Mouse (Mus musculus): ENCODE data around the gene Lgalsl. TPM values are rescaled to one million over a fixed set of nuclear protein-coding genes. Genes with fewer than 3 reads are reported as not detected.

Gene Lgalsl
- total RNA-seq (2014; fragmentation: Nextera tagmentation) (5.6 and 13.5 TPM in 2 replicates), total RNA-seq (2017) (1.4 and 3.9 TPM in 2 replicates)

DNA sequence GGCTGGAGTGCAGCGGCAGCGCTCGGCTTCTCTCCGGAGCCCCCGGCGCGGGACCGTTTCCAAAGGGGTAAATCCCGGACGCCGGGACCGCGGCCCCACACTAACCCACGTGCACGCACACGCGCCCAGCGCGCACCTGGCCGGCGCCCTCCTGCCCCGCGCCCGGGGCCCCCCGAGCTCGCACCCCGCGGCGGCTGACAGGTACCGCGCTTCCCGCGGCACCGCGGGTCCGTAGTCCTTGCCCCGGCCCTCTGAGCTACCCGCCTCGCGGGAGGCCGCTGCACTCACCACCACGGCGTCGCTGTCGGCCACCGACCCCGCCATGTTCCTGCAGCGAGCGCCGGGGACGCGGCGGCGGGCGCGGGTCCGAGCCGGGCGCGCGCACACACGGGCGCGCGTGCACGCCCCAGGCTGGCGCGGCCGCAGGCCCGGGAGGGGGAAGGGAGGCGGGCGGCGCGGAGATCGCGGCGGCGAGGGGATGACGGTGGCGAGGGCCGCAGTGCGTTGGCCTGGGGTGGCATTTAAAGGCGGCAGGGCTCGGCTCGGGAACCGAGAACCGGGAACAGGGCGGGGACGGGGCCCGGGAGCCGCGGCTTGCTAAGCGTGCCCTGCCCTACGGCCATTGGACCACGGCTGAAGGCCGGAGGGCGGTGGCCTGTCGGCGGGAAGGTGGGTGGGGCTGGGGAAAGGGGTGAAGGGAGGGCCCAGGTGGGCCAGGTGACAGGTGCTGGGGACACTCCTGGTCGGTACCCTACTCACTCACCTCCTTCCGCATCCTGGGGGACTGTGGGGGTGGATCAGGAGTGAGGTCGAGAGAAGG, at the start of gene Lgalsl:
TSS of gene Lgalsl (minus strand) at position 371 of the 820 bp plus-strand sequence.
- ATAC-seq (replicated peaks; ENCODE audit: low FRiP score, low TSS enrichment, poor library complexity, severe bottlenecking) = peak; percentile 71

- no peak for ATAC-seq (replicated peaks; ENCODE audit: low FRiP score, low TSS enrichment, poor library complexity, severe bottlenecking)
Observed at GRCm38 (mm10) chr11:20878644-20879043, 47.8 kb upstream of the Lgalsl start.

GRCm38 (mm10) chr11:20877578-20878096, 46.8 kb upstream of the Lgalsl start:
- ATAC-seq (replicated peaks; ENCODE audit: low FRiP score, low TSS enrichment, poor library complexity, severe bottlenecking) = no peak

DNA sequence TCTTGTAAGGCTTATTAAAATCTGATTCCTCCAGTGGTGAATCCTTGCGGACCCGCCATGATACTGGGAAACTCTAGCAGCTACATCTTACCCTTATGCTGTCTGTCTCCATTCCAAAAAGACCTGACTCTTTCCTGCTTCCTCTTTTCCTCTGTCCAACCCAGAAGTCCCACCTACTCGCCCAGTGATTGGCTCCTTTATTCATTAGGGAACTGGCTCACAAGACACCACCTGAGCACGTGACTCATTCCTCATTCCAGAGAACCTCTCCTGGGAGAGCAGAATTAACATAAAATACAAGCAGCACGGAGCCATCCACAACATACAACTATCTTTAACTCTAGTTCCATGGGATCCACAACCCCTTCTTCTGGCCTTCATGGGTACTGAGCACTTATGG, 42.5 kb upstream of the Lgalsl start:
- ATAC-seq (replicated peaks; ENCODE audit: low FRiP score, low TSS enrichment, poor library complexity, severe bottlenecking) = no peak

GRCm38 (mm10) chr11:20872911-20873310, 42.1 kb upstream of the Lgalsl start:
- ATAC-seq (replicated peaks; ENCODE audit: low FRiP score, low TSS enrichment, poor library complexity, severe bottlenecking) = no peak

- no peak for ATAC-seq (replicated peaks; ENCODE audit: low FRiP score, low TSS enrichment, poor library complexity, severe bottlenecking)
Observed at GRCm38 (mm10) chr11:20872444-20872843, 41.6 kb upstream of the Lgalsl start.

- ATAC-seq (replicated peaks; ENCODE audit: low FRiP score, low TSS enrichment, poor library complexity, severe bottlenecking) = no peak
Observed at GRCm38 (mm10) chr11:20869927-20870326, 39.1 kb upstream of the Lgalsl start.

GRCm38 (mm10) chr11:20865450-20865849, 34.6 kb upstream of the Lgalsl start:
- no peak for ATAC-seq (replicated peaks; ENCODE audit: low FRiP score, low TSS enrichment, poor library complexity, severe bottlenecking)

GRCm38 (mm10) chr11:20864647-20865046, 33.8 kb upstream of the Lgalsl start:
- no peak for ATAC-seq (replicated peaks; ENCODE audit: low FRiP score, low TSS enrichment, poor library complexity, severe bottlenecking)

GRCm38 (mm10) chr11:20862101-20862500, 31.2 kb upstream of the Lgalsl start:
- no peak for ATAC-seq (replicated peaks; ENCODE audit: low FRiP score, low TSS enrichment, poor library complexity, severe bottlenecking)

DNA sequence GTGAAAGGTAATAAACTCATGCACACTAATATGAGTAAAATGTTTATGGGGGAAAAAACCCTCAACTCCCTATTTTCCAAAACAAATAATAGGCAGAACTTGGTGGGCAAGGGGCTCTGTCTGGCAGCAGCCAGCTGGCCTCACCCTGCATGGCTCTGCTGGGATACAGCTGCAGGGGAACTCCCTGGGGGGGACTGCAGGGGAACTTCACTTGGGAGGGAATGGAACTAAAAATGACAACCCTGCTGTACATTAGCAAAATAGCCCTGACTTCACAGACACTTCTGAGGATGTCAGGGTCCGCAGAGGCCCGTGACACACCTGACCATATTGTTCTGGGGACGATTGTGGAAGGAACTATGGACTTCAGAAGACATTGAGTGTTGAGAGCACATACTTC, 29.5 kb upstream of the Lgalsl start:
- no peak for ATAC-seq (replicated peaks; ENCODE audit: low FRiP score, low TSS enrichment, poor library complexity, severe bottlenecking)

DNA sequence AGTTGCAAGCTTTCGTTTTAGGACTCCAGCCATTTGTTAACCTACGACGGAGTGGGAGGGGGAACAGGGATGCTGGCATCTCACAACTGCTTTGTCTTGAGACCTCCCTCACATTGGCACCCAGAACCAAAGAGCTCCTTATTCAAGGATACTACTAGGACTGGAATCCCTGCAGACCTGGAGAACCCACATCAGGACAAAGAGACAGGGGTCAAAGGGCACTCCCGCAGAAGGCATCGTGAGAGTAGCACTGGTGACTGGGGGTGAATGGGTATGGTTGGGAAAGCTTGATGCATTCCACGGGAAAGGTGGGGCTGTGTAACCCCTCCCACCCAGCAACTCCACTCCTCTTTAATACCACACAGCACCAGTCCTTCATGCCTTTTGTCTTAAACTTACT, 29.0 kb upstream of the Lgalsl start:
- ATAC-seq (replicated peaks; ENCODE audit: low FRiP score, low TSS enrichment, poor library complexity, severe bottlenecking) = no peak

DNA sequence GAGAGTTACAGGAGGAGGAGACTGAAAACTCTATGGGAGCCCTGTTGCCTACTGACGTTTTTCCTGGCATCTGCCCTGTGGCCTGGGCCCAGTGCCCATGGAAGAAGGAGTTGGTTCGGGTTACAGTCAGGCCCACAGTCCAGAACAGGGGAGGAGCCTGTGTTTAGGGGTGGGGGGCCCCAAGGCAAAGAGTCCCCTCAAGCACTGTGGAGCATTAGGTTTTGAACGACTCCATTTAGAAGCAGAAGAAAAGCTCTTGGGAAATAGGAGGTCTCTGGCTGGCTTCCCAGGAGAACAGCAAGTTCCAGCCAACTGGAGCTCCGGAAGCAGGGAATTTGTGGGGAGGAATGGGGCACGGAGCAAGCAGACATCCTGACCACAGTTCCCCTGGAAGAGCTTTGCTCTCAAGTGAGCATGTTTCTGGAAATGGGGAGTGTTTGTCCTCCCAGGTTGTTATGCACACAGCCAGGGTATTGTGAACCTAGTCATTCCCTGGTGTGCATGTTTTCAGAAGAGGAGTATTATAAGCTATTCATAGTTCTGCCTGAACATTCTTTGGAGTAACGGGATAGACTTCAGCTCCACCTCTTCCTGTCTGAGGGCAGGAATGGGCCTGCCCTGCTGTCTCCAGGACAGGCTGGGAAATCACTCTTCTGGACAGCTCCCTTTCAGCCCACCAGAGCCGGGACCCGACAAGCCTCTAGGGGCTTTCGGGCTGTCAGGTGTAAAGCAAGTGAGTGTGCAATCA, 28.2 kb upstream of the Lgalsl start:
- ATAC-seq (replicated peaks; ENCODE audit: low FRiP score, low TSS enrichment, poor library complexity, severe bottlenecking) = no peak

DNA sequence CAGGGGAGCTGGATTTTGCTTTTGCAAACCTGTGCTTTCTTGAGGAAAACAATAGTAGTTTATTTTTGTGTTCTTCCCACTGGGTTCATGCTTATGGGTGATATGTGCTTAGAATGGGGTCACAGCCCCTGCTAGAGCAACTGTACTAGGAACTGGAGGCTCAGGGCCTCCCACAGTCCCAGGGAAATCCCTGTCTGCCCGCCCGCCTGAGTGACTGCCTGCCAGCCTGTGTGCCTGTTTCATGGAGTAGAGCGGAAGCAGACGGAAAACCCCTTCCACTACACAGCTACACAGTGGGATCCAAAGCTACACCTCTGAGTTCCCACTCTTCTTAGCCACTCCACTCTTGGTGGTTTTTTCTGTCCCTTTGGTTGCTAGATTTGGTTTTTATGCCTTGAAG, 27.1 kb upstream of the Lgalsl start:
- ATAC-seq (replicated peaks; ENCODE audit: low FRiP score, low TSS enrichment, poor library complexity, severe bottlenecking) = no peak

DNA sequence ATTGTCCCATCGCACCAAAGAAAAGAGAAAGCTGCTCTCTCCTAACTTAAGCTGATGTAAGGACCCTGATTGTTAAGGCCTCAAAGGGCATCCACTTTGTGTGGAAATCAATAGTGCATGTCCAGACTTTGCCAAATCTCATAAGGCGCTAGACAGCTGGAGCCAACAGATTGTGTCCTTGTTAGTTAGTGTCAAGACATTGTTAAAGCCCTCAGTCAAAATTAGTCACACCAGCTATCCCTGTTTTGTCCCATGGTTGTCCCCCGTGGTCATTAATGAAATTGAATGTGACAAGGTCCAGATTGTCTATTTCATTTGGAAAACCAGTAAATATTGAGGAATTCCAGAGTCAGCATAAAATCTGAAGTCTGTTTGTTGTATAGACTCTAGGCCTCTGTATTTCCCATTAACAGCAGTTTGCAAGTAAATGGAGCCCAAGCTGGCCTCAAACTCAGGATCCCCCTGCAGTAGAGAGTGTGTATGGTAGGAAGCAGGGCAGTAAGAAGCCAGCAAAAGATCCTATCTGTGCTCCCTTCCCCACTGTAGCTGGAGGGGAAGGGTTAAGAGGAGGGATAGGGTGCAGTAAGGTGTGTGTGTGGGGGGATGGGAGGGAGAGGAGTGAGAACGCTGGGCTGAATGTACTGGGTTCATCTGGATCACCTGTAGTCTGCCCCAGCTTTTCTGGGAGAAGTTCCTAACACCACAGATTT, 23.3 kb upstream of the Lgalsl start:
- no peak for ATAC-seq (replicated peaks; ENCODE audit: low FRiP score, low TSS enrichment, poor library complexity, severe bottlenecking)

DNA sequence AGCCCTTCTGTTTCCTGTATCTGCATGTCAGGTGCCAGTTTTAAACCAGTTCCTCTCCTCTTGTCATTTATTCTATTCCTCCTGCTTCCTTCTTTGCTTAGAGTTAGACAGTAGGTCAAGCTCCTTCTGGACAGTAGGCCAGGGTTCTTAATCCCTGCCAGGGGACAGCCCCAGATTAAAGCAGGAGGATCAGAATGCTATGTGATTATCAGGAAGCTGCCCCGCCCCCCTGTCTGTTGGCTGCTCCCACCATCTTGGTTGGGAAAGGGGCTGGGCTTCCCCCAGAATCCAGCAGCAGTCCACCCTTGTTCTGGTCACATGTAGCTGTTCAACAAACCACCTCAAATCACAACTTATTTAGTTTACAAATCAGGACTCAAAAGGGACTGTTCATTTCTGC, 19.3 kb upstream of the Lgalsl start:
- ATAC-seq (replicated peaks; ENCODE audit: low FRiP score, low TSS enrichment, poor library complexity, severe bottlenecking) = no peak

DNA sequence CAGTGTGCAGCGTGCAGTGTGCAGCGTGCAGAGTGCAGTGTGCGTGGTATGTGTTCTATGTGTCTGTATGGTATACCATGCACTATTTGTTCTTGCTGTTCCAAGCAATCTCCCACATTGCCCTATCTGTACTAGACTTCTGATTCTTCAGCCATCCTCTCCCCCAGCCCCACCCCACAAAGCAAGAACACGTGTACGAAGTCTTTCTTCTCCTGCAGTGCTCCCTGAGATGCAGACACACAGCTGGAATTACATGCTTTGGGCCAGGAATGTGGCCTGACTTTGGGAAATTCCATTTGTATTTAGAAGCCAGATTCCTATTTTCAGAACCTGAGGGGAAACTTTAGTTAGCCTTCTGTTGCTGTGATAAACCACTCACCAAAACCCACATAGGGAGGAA, 18.5 kb upstream of the Lgalsl start:
- ATAC-seq (replicated peaks; ENCODE audit: low FRiP score, low TSS enrichment, poor library complexity, severe bottlenecking) = no peak

GRCm38 (mm10) chr11:20837366-20837765, 6.5 kb upstream of the Lgalsl start:
- no peak for ATAC-seq (replicated peaks; ENCODE audit: low FRiP score, low TSS enrichment, poor library complexity, severe bottlenecking)

DNA sequence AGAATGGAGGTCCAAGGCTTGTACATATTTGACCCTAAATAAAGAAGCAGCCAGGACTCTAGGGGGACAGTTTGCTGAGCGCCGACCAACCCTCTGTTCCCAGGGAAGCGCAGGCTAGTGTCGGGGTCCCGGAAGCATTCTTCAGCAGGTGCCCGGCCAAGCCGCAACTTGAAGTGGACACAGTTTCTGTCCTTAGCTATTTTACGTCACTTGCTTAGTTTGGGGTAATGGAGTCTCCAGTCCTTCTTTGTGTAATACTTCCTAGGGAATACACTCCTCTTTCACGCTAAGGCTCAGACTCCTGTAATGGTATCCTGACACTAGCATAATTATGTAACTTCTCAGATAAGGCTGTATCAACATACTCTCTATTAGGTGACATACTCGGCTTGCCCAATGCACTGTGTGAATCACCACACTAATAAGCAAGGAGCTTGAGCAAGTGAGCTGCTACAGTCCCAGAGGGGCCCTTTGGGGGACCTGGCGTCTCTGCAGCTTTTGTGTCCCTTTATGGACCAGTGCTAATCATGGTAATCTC, 813 bp upstream of the Lgalsl start:
- ATAC-seq (replicated peaks; ENCODE audit: low FRiP score, low TSS enrichment, poor library complexity, severe bottlenecking) = peak; percentile 21; the same call in 1 of the 2 replicates
